Mouse (Mus musculus) spleen, adult 10 weeks (tissue): ENCODE results near the gene Cnr2. TPM values are rescaled to one million over a fixed set of nuclear protein-coding genes. Genes with fewer than 3 reads are reported as not detected.

Source experiments
- polyA plus RNA-seq: library from polyadenylated mRNA; stranded (reverse); fragments of 350-450 nt; fragmentation: Illumina TruSeq; extraction: RNeasy Lipid Tissue Mini Kit (QIAGEN cat#74804); gene quantifications from one replicate; pipeline ENCODE4 v1.2.3, GENCODE M21; 2015; ENCODE audit warnings: low replicate concordance; ENCODE audit not compliant: insufficient read depth

Cnr2 gene
- polyA plus RNA-seq, result 67.7 TPM

DNA sequence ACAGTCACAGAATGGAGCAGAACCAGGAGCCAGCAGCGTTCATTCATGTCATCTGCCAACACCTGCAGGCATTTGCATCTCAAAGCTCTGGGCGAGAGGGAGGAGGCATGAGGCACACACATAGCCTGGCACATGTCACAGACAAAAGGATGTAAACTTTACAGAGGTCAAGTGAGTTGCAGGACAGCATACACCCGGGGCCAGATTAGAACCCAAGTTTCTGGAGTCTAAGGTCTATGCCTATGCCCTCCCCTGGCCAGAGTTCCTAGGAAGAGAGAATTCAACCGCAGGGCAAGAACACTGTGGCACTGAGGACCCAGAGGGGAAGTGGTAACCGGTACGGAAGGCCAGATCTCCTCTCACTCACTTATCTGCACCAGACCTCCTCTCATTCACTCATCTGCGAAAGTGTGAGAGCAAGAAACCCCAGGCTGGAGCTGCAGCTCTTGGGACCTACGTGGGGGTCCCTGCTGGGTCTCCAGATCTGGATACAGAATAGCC, at the start of gene Cnr2:
Gene Cnr2, plus strand, starts transcription at position 324 of the 501 bp plus-strand sequence.

GRCm38 (mm10) chr4:135855536-135856222, 39.5 kb upstream of the Cnr2 start, which contains the start of gene Srsf10:
Srsf10 (plus strand) TSS chr4:135855747.

DNA sequence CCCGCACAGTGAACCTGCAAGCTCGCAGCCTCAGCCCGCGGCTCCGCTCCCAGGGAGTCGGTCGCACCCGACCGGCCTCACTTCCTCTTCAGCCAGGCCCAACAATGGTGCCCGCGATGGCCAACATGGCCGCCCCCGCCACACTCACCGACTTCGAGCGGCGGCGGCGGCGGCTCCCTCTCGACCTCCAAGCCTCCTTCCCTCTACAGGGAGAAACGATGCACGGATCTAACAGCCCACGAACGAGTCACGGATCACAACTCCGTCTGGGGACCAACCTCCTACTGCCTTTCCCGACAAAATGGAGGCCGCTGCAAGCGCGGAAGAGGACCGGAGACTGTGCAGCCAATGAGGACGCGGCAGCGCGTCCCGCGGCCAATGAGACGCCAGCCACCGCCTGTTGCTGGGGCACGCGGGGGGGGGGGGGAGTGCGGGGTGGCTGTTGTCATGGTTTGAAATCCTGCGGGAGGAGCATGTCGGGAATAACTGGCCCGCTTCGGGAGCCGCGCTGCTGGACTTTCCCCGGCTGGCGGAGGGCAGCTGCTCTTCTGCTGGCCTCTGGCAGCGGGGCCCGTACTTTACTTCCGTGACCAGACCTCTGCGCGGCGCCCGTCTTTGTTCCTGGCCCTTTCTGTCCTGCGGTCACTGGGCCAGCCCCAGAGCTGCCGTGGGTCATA, 21.5 kb upstream of the Cnr2 start, which contains the start of gene Pnrc2:
Gene Pnrc2, minus strand, starts transcription at position 325 of the 677 bp plus-strand sequence.

DNA sequence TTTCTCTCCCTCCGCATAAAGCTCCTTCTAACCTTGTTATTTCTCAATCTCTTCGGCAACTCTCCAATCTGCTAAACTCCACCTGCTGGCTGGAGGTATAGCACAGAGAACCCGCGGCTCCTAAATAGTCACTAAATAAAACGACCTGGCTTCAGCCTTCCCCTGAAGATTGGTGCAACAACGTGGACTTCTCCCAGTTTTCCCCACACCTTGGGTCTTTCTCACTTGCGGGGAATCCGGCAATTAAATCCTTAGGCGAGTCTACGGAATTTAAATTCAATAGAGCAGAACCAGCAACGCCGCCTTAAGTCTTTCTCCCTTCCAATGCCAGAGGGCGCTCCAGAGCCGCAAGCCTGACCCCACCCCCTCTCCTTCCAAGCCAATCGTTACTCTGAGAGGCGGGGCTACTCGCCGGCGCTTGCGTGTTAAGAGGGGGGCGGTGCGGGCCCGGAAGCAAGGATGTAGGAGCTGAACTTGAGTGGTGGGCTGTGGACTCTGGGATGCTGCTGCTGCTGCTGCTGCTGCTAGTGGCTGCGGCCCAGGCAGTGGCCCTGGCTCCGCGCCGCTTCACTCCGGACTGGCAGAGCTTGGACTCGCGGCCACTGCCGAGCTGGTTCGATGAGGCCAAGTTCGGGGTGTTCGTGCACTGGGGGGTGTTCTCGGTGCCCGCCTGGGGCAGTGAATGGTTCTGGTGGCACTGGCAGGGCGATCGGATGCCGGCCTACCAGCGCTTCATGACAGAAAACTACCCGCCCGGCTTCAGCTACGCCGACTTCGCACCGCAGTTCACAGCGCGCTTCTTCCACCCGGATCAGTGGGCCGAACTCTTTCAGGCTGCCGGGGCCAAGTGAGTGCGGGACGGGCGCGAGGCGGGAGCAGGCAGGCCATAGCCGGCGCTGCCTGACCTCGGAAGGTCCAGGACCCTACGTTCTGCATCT, 25.4 kb downstream of the Cnr2 start, which contains the start of gene Fuca1:
Gene Fuca1, plus strand, starts transcription at position 432 of the 938 bp plus-strand sequence.

GRCm38 (mm10) chr4:135946278-135946658, 51.1 kb downstream of the Cnr2 start, which contains the start of gene Hmgcl:
Hmgcl (plus strand) TSS chr4:135946448.

DNA sequence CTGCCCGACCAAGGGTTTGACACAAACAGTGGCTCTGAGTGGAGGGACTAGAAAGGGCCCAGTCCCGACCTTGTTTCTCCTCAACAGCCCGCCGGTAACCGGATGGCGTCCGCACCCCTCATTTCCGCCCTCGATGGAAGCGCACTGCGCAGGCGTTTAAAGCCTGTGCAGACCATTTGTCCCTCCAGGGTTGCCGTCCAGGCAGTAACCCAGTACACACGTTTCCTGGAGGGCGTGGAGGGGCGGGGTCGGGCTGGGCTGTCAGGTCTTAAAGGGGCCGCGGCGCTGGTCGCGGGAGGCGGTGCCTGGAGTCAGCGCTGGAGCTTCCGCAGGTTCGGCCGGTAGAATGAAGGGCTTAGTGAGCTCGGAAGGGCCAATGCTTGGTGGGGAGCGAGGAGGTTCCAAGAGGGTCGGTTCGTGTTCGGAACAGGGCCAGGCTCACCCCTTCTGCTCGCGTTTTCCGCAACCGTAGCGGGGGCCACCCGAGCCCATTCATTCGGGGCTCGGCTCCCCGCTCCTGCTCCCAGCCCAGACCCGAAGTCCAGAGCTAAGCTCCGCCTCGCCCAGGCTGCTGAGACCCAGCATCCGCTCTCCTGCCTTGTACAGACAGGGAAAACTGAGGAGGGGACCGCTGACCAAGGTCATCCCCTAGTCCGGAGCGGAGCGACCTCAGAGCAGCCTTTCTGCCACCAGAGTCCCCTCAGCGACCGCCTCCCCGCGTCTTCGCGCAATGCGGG, 68.4 kb downstream of the Cnr2 start, which contains the start of gene Gale:
Gene Gale, plus strand, starts transcription at position 271 of the 737 bp plus-strand sequence.

Other genes starting within 250 kb of the Cnr2 start
- 2.2 TPM for gene Ifnlr1, start 209.1 kb upstream of the Cnr2 start, polyA plus RNA-seq
- not detected for gene Il22ra1, start 167.2 kb upstream of the Cnr2 start, polyA plus RNA-seq
- gene Myom3, start 135.7 kb upstream of the Cnr2 start, polyA plus RNA-seq, result 1.1 TPM
- gene Srsf10, start 39.6 kb upstream of the Cnr2 start, polyA plus RNA-seq, result 261 TPM
- gene Pnrc2, start 21.5 kb upstream of the Cnr2 start, polyA plus RNA-seq, result 314 TPM
- 265 TPM for gene Fuca1, start 25.3 kb downstream of the Cnr2 start, polyA plus RNA-seq
- 36.8 TPM for gene Hmgcl, start 51.1 kb downstream of the Cnr2 start, polyA plus RNA-seq
- 2.2 TPM for gene Gale, start 68.3 kb downstream of the Cnr2 start, polyA plus RNA-seq
- gene Lypla2, start 77.2 kb downstream of the Cnr2 start, polyA plus RNA-seq, result 26.6 TPM
- 35.9 TPM for gene Pithd1, start 91.9 kb downstream of the Cnr2 start, polyA plus RNA-seq
- 43.3 TPM for gene Eloa, start 126.4 kb downstream of the Cnr2 start, polyA plus RNA-seq
- 1,743 TPM for gene Rpl11, start 158.0 kb downstream of the Cnr2 start, polyA plus RNA-seq
- gene Id3, start 248.1 kb downstream of the Cnr2 start, polyA plus RNA-seq, result 16.3 TPM